Mouse (Mus musculus): ENCODE measurements around the gene Abhd5. TPM values are rescaled to one million over a fixed set of nuclear protein-coding genes. Genes with fewer than 3 reads are reported as not detected.

The Abhd5 gene
- total and polyA plus RNA-seq, 3 experiments = 20.9 to 71.7 (median 53.2) TPM

- no peak for DNase-seq (ENCODE audit: low spot score)
- no peaks in the 10 kb centered on the region for H3K27me3 ChIP-seq (ENCODE audit: insufficient read depth, low read length)
- TF ChIP-seq TAL1 (conservative IDR thresholded peaks at IDR 0.05; ENCODE audit: low read depth, low read length) (no peak), CTCF (IDR thresholded peaks at IDR 0.05; ENCODE audit: low read depth, low read length) (no peak), GATA1 (IDR thresholded peaks at IDR 0.05; ENCODE audit: borderline replicate concordance, low read length) (no peak)
- peaks cover 71% of the 10 kb centered on the region for H3K36me3 ChIP-seq (replicated peaks)
- H3K9me3 ChIP-seq (replicated peaks) = no peaks in the 10 kb centered on the region
- H3K4me3 ChIP-seq (ENCODE audit: low read depth, low read length) = no peak overlapping the region
- H3K4me1 ChIP-seq (ENCODE audit: insufficient read depth, low read depth, low read length) = peaks cover 23% of the 10 kb centered on the region
- ATAC-seq (ENCODE audit: extremely low read depth, insufficient number of reproducible peaks, low FRiP score, poor library complexity, severe bottlenecking) = no peak
Measured at GRCm38 (mm10) chr9:122370292-122370794, 18.9 kb downstream of the Abhd5 start.

DNA sequence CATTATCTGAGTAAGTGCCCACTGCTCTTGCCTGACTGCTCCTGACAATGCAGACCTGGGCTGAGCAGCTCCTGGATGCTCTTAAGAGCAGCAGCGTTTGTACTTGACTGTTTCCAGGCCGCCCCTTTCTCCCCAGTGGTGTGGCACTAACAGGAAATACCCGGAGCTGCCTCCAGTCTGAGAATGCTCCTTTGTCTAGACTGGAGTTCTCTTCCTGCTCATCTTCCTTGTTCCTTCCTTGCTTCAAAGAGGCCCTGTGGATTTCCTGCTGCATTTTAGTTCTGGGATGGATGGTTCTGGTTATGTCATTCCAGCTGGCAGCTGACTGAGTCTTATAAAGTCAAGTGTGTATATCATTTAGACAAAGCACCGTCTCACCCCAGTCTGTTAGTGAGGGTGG is 21.1 kb downstream of the Abhd5 start:
- H3K27me3 ChIP-seq (ENCODE audit: insufficient read depth, low read length) = no peaks in the 10 kb centered on the region
- H3K9me3 ChIP-seq (replicated peaks) = no peaks in the 10 kb centered on the region
- peaks cover 80% of the 10 kb centered on the region for H3K36me3 ChIP-seq (replicated peaks)
- DNase-seq (ENCODE audit: low spot score) = no peak
- no peak for TF ChIP-seq POLR2AphosphoS5 (IDR thresholded peaks at IDR 0.05; ENCODE audit: insufficient replicate concordance, low read depth, low read length)
- no peak for ATAC-seq (ENCODE audit: extremely low read depth, insufficient number of reproducible peaks, low FRiP score, poor library complexity, severe bottlenecking)
- H3K4me3 ChIP-seq (ENCODE audit: low read depth, low read length) = no peak overlapping the region
- peaks cover 21% of the 10 kb centered on the region for H3K4me1 ChIP-seq (ENCODE audit: insufficient read depth, low read depth, low read length)

- Histone ChIP-seq H3K4me1 (ENCODE audit: insufficient read depth, low read depth, low read length) (peaks cover 20% of the 10 kb centered on the region), H3K4me3 (ENCODE audit: low read depth, low read length) (no peak overlapping the region), H3K27me3 (ENCODE audit: insufficient read depth, low read length) (no peaks in the 10 kb centered on the region), H3K9me3 (replicated peaks) (no peaks in the 10 kb centered on the region), H3K36me3 (replicated peaks) (peaks cover 78% of the 10 kb centered on the region)
- no peak for TF ChIP-seq TAL1 (conservative IDR thresholded peaks at IDR 0.05; ENCODE audit: low read depth, low read length)
- no peak for TF ChIP-seq GATA2 (IDR thresholded peaks at IDR 0.05; ENCODE audit: borderline replicate concordance, low read depth, low read length)
- TF ChIP-seq CTCF (IDR thresholded peaks at IDR 0.05; ENCODE audit: low read depth, low read length) = no peak
- no peak for TF ChIP-seq POLR2AphosphoS5 (IDR thresholded peaks at IDR 0.05; ENCODE audit: insufficient replicate concordance, low read depth, low read length)
- TF ChIP-seq GATA1 (IDR thresholded peaks at IDR 0.05; ENCODE audit: borderline replicate concordance, low read length) = no peak
- ATAC-seq (ENCODE audit: extremely low read depth, insufficient number of reproducible peaks, low FRiP score, poor library complexity, severe bottlenecking) (no peak), DNase-seq (ENCODE audit: low spot score) (no peak)
Measured at GRCm38 (mm10) chr9:122372991-122373390, 21.6 kb downstream of the Abhd5 start.

- Histone ChIP-seq H3K27me3 (ENCODE audit: insufficient read depth, low read length) (no peaks in the 10 kb centered on the region), H3K9me3 (replicated peaks) (no peaks in the 10 kb centered on the region), H3K4me3 (ENCODE audit: low read depth, low read length) (no peak overlapping the region), H3K4me1 (ENCODE audit: insufficient read depth, low read depth, low read length) (peaks cover 6% of the 10 kb centered on the region; the same call in 1 of the 2 replicates), H3K36me3 (replicated peaks) (peaks cover 87% of the 10 kb centered on the region)
- ATAC-seq (ENCODE audit: extremely low read depth, insufficient number of reproducible peaks, low FRiP score, poor library complexity, severe bottlenecking) (no peak), DNase-seq (ENCODE audit: low spot score) (no peak)
- no peak for TF ChIP-seq TAL1 (conservative IDR thresholded peaks at IDR 0.05; ENCODE audit: low read depth, low read length)
- TF ChIP-seq POLR2AphosphoS5 (IDR thresholded peaks at IDR 0.05; ENCODE audit: insufficient replicate concordance, low read depth, low read length) = no peak
- TF ChIP-seq GATA2 (IDR thresholded peaks at IDR 0.05; ENCODE audit: borderline replicate concordance, low read depth, low read length) = no peak
- no peak for TF ChIP-seq CTCF (IDR thresholded peaks at IDR 0.05; ENCODE audit: low read depth, low read length)
- TF ChIP-seq GATA1 (IDR thresholded peaks at IDR 0.05; ENCODE audit: borderline replicate concordance, low read length) = no peak
Measured at GRCm38 (mm10) chr9:122378986-122379385, 27.6 kb downstream of the Abhd5 start.

GRCm38 (mm10) chr9:122380959-122381358 is 29.6 kb downstream of the Abhd5 start:
- peaks cover 88% of the 10 kb centered on the region for H3K36me3 ChIP-seq (replicated peaks)
- TF ChIP-seq POLR2AphosphoS5 (IDR thresholded peaks at IDR 0.05; ENCODE audit: insufficient replicate concordance, low read depth, low read length) (no peak), GATA2 (IDR thresholded peaks at IDR 0.05; ENCODE audit: borderline replicate concordance, low read depth, low read length) (no peak), TAL1 (conservative IDR thresholded peaks at IDR 0.05; ENCODE audit: low read depth, low read length) (no peak), GATA1 (IDR thresholded peaks at IDR 0.05; ENCODE audit: borderline replicate concordance, low read length) (no peak), CTCF (IDR thresholded peaks at IDR 0.05; ENCODE audit: low read depth, low read length) (no peak)
- H3K4me3 ChIP-seq (ENCODE audit: low read depth, low read length) = no peak overlapping the region
- H3K9me3 ChIP-seq (replicated peaks) = no peaks in the 10 kb centered on the region
- H3K4me1 ChIP-seq (ENCODE audit: insufficient read depth, low read depth, low read length) = peaks cover 6% of the 10 kb centered on the region; the same call in 1 of the 2 replicates
- no peaks in the 10 kb centered on the region for H3K27me3 ChIP-seq (ENCODE audit: insufficient read depth, low read length)
- DNase-seq (ENCODE audit: low spot score) (no peak), ATAC-seq (ENCODE audit: extremely low read depth, insufficient number of reproducible peaks, low FRiP score, poor library complexity, severe bottlenecking) (no peak)

GRCm38 (mm10) chr9:122382006-122382405 is 30.6 kb downstream of the Abhd5 start:
- no peak for DNase-seq (ENCODE audit: low spot score)
- H3K27me3 ChIP-seq (ENCODE audit: insufficient read depth, low read length) = no peaks in the 10 kb centered on the region
- no peak for TF ChIP-seq GATA1 (IDR thresholded peaks at IDR 0.05; ENCODE audit: borderline replicate concordance, low read length)
- no peak for TF ChIP-seq POLR2AphosphoS5 (IDR thresholded peaks at IDR 0.05; ENCODE audit: insufficient replicate concordance, low read depth, low read length)
- no peak for TF ChIP-seq TAL1 (conservative IDR thresholded peaks at IDR 0.05; ENCODE audit: low read depth, low read length)
- TF ChIP-seq CTCF (IDR thresholded peaks at IDR 0.05; ENCODE audit: low read depth, low read length) = no peak
- TF ChIP-seq GATA2 (IDR thresholded peaks at IDR 0.05; ENCODE audit: borderline replicate concordance, low read depth, low read length) = no peak
- no peak for ATAC-seq (ENCODE audit: extremely low read depth, insufficient number of reproducible peaks, low FRiP score, poor library complexity, severe bottlenecking)
- H3K4me1 ChIP-seq (ENCODE audit: insufficient read depth, low read depth, low read length) = peaks cover 6% of the 10 kb centered on the region; the same call in 1 of the 2 replicates
- peaks cover 88% of the 10 kb centered on the region for H3K36me3 ChIP-seq (replicated peaks)
- H3K4me3 ChIP-seq (ENCODE audit: low read depth, low read length) = no peak overlapping the region
- no peaks in the 10 kb centered on the region for H3K9me3 ChIP-seq (replicated peaks)

DNA sequence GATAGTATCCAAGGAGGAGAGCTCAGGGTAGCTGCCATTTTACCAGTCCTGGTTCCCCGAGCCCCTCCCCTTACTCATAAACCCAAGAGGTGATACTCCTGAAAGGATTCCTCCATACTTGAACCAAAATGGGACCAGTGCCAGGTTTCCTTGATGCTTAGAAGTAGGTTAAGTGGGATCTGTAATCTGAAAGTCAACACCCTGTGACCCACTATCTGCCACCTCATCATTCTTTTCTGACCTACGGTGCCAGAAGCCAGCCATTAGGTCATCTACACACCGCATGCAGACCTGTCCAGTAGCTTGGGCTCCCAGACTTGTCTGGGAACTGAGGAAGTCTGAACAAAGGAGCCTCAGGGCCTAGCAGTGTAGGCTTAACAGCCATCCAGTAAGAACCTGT is 34.6 kb downstream of the Abhd5 start:
- peaks cover 65% of the 10 kb centered on the region for H3K36me3 ChIP-seq (replicated peaks)
- DNase-seq (ENCODE audit: low spot score) = no peak
- TF ChIP-seq CTCF (IDR thresholded peaks at IDR 0.05; ENCODE audit: low read depth, low read length) = no peak
- no peak for TF ChIP-seq POLR2AphosphoS5 (IDR thresholded peaks at IDR 0.05; ENCODE audit: insufficient replicate concordance, low read depth, low read length)
- no peak for TF ChIP-seq GATA2 (IDR thresholded peaks at IDR 0.05; ENCODE audit: borderline replicate concordance, low read depth, low read length)
- TF ChIP-seq GATA1 (IDR thresholded peaks at IDR 0.05; ENCODE audit: borderline replicate concordance, low read length) = no peak
- TF ChIP-seq TAL1 (conservative IDR thresholded peaks at IDR 0.05; ENCODE audit: low read depth, low read length) = no peak
- no peaks in the 10 kb centered on the region for H3K9me3 ChIP-seq (replicated peaks)
- ATAC-seq (ENCODE audit: extremely low read depth, insufficient number of reproducible peaks, low FRiP score, poor library complexity, severe bottlenecking) = no peak
- no peaks in the 10 kb centered on the region for H3K4me1 ChIP-seq (ENCODE audit: insufficient read depth, low read depth, low read length)
- H3K4me3 ChIP-seq (ENCODE audit: low read depth, low read length) = no peak overlapping the region
- H3K27me3 ChIP-seq (ENCODE audit: insufficient read depth, low read length) = no peaks in the 10 kb centered on the region
